10 mouse cellular contexts compared by ENCODE assay signal in the genomic region with DNA sequence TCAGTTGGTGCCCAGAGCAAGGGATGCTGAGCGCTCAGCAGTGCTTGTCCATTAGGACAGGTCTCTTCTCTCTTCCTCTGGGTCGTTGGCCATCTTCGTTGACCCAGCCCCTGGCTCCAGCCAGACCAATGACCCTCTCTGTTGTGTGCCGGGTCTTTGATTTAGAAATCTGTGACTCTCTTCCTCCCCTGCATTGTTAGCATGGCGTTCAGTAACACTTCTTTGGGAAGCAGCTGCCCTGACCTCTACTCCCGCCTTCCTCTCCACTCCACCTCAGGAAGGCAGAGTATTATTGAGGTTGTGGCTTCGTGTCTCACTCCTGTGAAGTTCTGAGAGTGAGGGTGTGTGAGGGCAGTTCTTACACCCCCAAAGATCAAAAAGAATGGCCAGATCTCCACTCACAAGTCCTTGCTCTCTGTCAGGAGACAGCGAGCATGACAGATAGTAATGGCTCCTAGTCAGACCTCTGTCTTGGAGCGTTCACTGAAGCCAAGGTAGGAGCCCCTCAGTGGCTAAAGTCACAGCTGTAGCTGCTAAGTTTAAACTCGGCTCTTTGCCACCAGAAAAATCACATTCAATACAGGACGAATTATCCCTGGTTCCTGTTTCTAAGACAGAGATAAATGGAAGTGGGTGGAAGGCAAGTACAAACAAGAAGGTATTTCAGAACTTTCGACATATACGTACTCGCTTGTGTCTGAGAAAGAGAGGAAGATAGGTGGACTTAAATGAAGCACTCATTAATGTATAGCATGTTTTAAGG. TPM values are rescaled to one million over a fixed set of nuclear protein-coding genes. Genes with fewer than 3 reads are reported as not detected.
DNase-seq lines count a peak whose midpoint lies in the region; ATAC-seq and TF ChIP-seq lines count a peak whose summit lies in the region.
"Had no signal": no experiment of that assay in that cellular context is flagged by ENCODE, and none has a peak within 500 bp of the region (broad histone marks: within the 10 kb centered on the region; RNA-seq: fewer than 3 reads in every experiment).

No protein-coding gene starts in this region.

- TF ChIP-seq CTCF in layer of hippocampus, adult 2 months (conservative IDR thresholded peaks at IDR 0.05) = no peak
- no peak for TF ChIP-seq CTCF in liver, postnatal 0 days (IDR thresholded peaks at IDR 0.05; ENCODE audit: low read depth)

- no peaks in the 10 kb centered on the region for H3K36me3 ChIP-seq in embryonic facial prominence, embryonic 14.5 days (ENCODE audit: control insufficient read depth, insufficient read depth, low read length)
- no peaks in the 10 kb centered on the region for H3K36me3 ChIP-seq in embryonic facial prominence, embryonic 10.5 days (replicated peaks)
- H3K36me3 ChIP-seq in liver, postnatal 0 days (replicated peaks; ENCODE audit: insufficient read depth, low read length) = no peaks in the 10 kb centered on the region
- no peaks in the 10 kb centered on the region for H3K36me3 ChIP-seq in midbrain, embryonic 11.5 days (ENCODE audit: control insufficient read depth, insufficient read depth, low read length)

- H3K4me2 ChIP-seq in embryonic facial prominence, embryonic 14.5 days (ENCODE audit: low read depth, low read length) = no peak overlapping the region
- no peak overlapping the region for H3K4me2 ChIP-seq in liver, postnatal 0 days (ENCODE audit: low read depth, low read length)
- H3K4me2 ChIP-seq in midbrain, embryonic 11.5 days = no peak overlapping the region

- no peak overlapping the region for H3K4me3 ChIP-seq in embryonic facial prominence, embryonic 14.5 days (ENCODE audit: low read depth, low read length)
- no peak overlapping the region for H3K4me3 ChIP-seq in embryonic facial prominence, embryonic 10.5 days
- H3K4me3 ChIP-seq in layer of hippocampus, adult 2 months = no peak overlapping the region
- H3K4me3 ChIP-seq in liver, postnatal 0 days (ENCODE audit: low read depth, low read length) = no peak overlapping the region
- H3K4me3 ChIP-seq in midbrain, embryonic 11.5 days (ENCODE audit: low read depth, low read length) = no peak overlapping the region

- WGBS in embryonic facial prominence, embryonic 14.5 days = 77% methylated on average over 14 of the region's 14 CpGs
- WGBS in embryonic facial prominence, embryonic 10.5 days = 79% methylated on average over 14 of the region's 14 CpGs
- WGBS in liver, postnatal 0 days (ENCODE audit: insufficient replicate concordance) = 63% methylated on average over 14 of the region's 14 CpGs
- 87% methylated on average over 14 of the region's 14 CpGs for WGBS in midbrain, embryonic 11.5 days

- H3K9me3 ChIP-seq in embryonic facial prominence, embryonic 14.5 days (ENCODE audit: control insufficient read depth, low read length) = no peaks in the 10 kb centered on the region
- no peaks in the 10 kb centered on the region for H3K9me3 ChIP-seq in embryonic facial prominence, embryonic 10.5 days
- no peaks in the 10 kb centered on the region for H3K9me3 ChIP-seq in liver, postnatal 0 days (ENCODE audit: low read length)
- no peaks in the 10 kb centered on the region for H3K9me3 ChIP-seq in midbrain, embryonic 11.5 days (ENCODE audit: control insufficient read depth, low read length)

- H3K4me1 ChIP-seq in embryonic facial prominence, embryonic 14.5 days (ENCODE audit: control insufficient read depth, insufficient read depth, low read length) = no peaks in the 10 kb centered on the region
- H3K4me1 ChIP-seq in embryonic facial prominence, embryonic 10.5 days = peaks cover 3% of the 10 kb centered on the region; the same call in 1 of the 2 replicates
- peaks cover 19% of the 10 kb centered on the region for H3K4me1 ChIP-seq in liver, postnatal 0 days (ENCODE audit: insufficient read depth)
- H3K4me1 ChIP-seq in midbrain, embryonic 11.5 days (ENCODE audit: control insufficient read depth, insufficient read depth, low read length) = no peaks in the 10 kb centered on the region

- H3K27ac ChIP-seq in embryonic facial prominence, embryonic 14.5 days (replicated peaks; ENCODE audit: low read depth, low read length) = 0 out of 2 replicates have a peak overlapping the region, but pooled peaks have one; percentile 13
- no peak overlapping the region for H3K27ac ChIP-seq in embryonic facial prominence, embryonic 10.5 days (replicated peaks)
- peak overlapping the region; percentile 20; the same call in 1 of the 2 replicates for H3K27ac ChIP-seq in layer of hippocampus, adult 2 months
- H3K27ac ChIP-seq in liver, postnatal 0 days (ENCODE audit: low read depth) = peak overlapping the region; percentile 30
- H3K27ac ChIP-seq in midbrain, embryonic 11.5 days (ENCODE audit: low read depth, low read length) = no peak overlapping the region

- TF ChIP-seq EP300 in liver, postnatal 0 days (IDR thresholded peaks at IDR 0.05; ENCODE audit: low read depth) = no peak

- no peak for DNase-seq in embryonic facial prominence, embryonic 14.5 days (ENCODE audit: low spot score)
- no peak for DNase-seq in embryonic facial prominence, embryonic 10.5 days (ENCODE audit: low spot score)
- no peak for DNase-seq in layer of hippocampus, adult 2 months (ENCODE audit: low spot score in 2 of 2)
- no peak for DNase-seq in layer of hippocampus, adult 9-11 months
- peak; percentile 49 for DNase-seq in fat pad, adult 2 months (ENCODE audit: extremely low read depth, low read depth, low spot score)
- DNase-seq in liver, postnatal 0 days = no peak
- no peak for DNase-seq in spleen, postnatal 36 days (ENCODE audit: low spot score in 2 of 2)
- no peak for DNase-seq in midbrain, embryonic 11.5 days (ENCODE audit: low spot score, missing footprints)
- DNase-seq: gastrocnemius, postnatal 36 days had no signal

- no peak overlapping the region for H3K9ac ChIP-seq in embryonic facial prominence, embryonic 14.5 days (ENCODE audit: low read depth, low read length)
- H3K9ac ChIP-seq in liver, postnatal 0 days (replicated peaks) = no peak overlapping the region
- no peak overlapping the region for H3K9ac ChIP-seq in midbrain, embryonic 11.5 days (ENCODE audit: low read length)

- no peaks in the 10 kb centered on the region for H3K27me3 ChIP-seq in embryonic facial prominence, embryonic 14.5 days (replicated peaks; ENCODE audit: control insufficient read depth, insufficient read depth, low read length)
- H3K27me3 ChIP-seq in embryonic facial prominence, embryonic 10.5 days (replicated peaks; ENCODE audit: low read depth, poor library complexity, severe bottlenecking) = no peaks in the 10 kb centered on the region
- H3K27me3 ChIP-seq in liver, postnatal 0 days (ENCODE audit: insufficient read depth, low read length) = no peaks in the 10 kb centered on the region
- H3K27me3 ChIP-seq in midbrain, embryonic 11.5 days (ENCODE audit: control insufficient read depth, insufficient read depth, low read length) = no peaks in the 10 kb centered on the region

- ATAC-seq in embryonic facial prominence, embryonic 14.5 days (ENCODE audit: low read depth) = 0 out of 2 replicates have a peak, but pooled peaks have one; percentile 30
- peak; percentile 41 for ATAC-seq in liver, postnatal 0 days
- ATAC-seq in midbrain, embryonic 11.5 days (ENCODE audit: low FRiP score) = no peak

RNA-seq across cellular contexts. Expression of gene Gpr183, which starts 2.7 kb away (rescaled TPM):
- 3.5 and 5.1 TPM in 2 replicates for polyA plus RNA-seq in embryonic facial prominence, embryonic 14.5 days (2014; fragmentation: Nextera tagmentation; extraction: Ambion mirVana)
- 2.4 and 2.9 TPM in 2 replicates for polyA plus RNA-seq in embryonic facial prominence, embryonic 10.5 days (2016; fragmentation: Nextera tagmentation; extraction: Ambion mirVana)
- total RNA-seq in layer of hippocampus, adult 2 months (2021) = 1 to 10 TPM in 1 of 2 experiments, under 1 TPM in 1; 0.56 to 1.0 TPM
- 0.94 and 0.95 TPM in 2 replicates for polyA plus RNA-seq in liver, postnatal 0 days (2015; fragmentation: Nextera tagmentation; extraction: Ambion mirVana)
- polyA plus RNA-seq in midbrain, embryonic 11.5 days (2014; fragmentation: Nextera tagmentation; extraction: Ambion mirVana) = 1.4 and 1.6 TPM in 2 replicates

RNA-seq across cellular contexts. Expression of gene Gpr18, which starts 46.7 kb away (rescaled TPM):
- polyA plus RNA-seq in embryonic facial prominence, embryonic 14.5 days (2014; fragmentation: Nextera tagmentation; extraction: Ambion mirVana) = 0.11 and 0.22 TPM in 2 replicates
- polyA plus RNA-seq in embryonic facial prominence, embryonic 10.5 days (2016; fragmentation: Nextera tagmentation; extraction: Ambion mirVana) = 0.22 TPM in 1 of 2 replicates, not detected in the other
- total RNA-seq in layer of hippocampus, adult 2 months (2021) = not detected
- 0.78 and 0.81 TPM in 2 replicates for polyA plus RNA-seq in liver, postnatal 0 days (2015; fragmentation: Nextera tagmentation; extraction: Ambion mirVana)
- polyA plus RNA-seq in midbrain, embryonic 11.5 days (2014; fragmentation: Nextera tagmentation; extraction: Ambion mirVana) = 0.15 and 0.25 TPM in 2 replicates
- total RNA-seq: gastrocnemius, postnatal 36 days; layer of hippocampus, adult 8-10 months had no signal

Comparison
In these comparisons a context has a peak if more than half of its experiments do, and no peak if none do; other contexts are left out.
1. H3K27ac ChIP-seq: peak in embryonic facial prominence, embryonic 14.5 days (single experiment), layer of hippocampus, adult 2 months (single experiment) and liver, postnatal 0 days (single experiment); none in embryonic facial prominence, embryonic 10.5 days (single experiment) and midbrain, embryonic 11.5 days (single experiment).